Mouse (Mus musculus) kidney, embryonic 16.5 days (tissue): ENCODE data around the gene Sec31b. TPM values are rescaled to one million over a fixed set of nuclear protein-coding genes. Genes with fewer than 3 reads are reported as not detected.

Experiments
- ATAC-seq: fragments of 200-750 bp; cut with Nextera tagmentation; 2 replicates; pipeline ENCODE4 v1.8.0; 2017; ENCODE audit warnings: moderate TSS enrichment; ENCODE audit not compliant: low FRiP score, low TSS enrichment
- H3K27ac ChIP-seq: fragments of 300-500 bp; sonication (generic); 2 replicates; pipeline ENCODE4 v1.5.1; 2014; ENCODE audit warnings: low read length
- H3K27me3 ChIP-seq: fragments of 300-500 bp; sonication (generic); 2 replicates; pipeline ENCODE4 v1.6.1; 2014; ENCODE audit warnings: low read length, control low read depth, mixed read lengths; ENCODE audit not compliant: insufficient read depth
- H3K36me3 ChIP-seq: fragments of 300-500 bp; sonication (generic); 2 replicates; pipeline ENCODE4 v1.6.1; 2014; ENCODE audit warnings: low read length, control low read depth, mixed read lengths; ENCODE audit not compliant: insufficient read depth
- H3K4me1 ChIP-seq: fragments of 300-500 bp; sonication (generic); 2 replicates; pipeline ENCODE4 v1.6.1; 2014; ENCODE audit warnings: low read length, control low read depth, mixed read lengths; ENCODE audit not compliant: insufficient read depth
- H3K4me2 ChIP-seq: fragments of 300-500 bp; sonication (generic); replicated peaks from 2 replicates; pipeline ENCODE4 v1.6.1; 2014; ENCODE audit warnings: low read depth, low read length
- H3K4me3 ChIP-seq: fragments of 300-500 bp; sonication (generic); 2 replicates; pipeline ENCODE4 v1.5.1; 2014; ENCODE audit warnings: mild to moderate bottlenecking, low read length
- H3K9ac ChIP-seq: fragments of 300-500 bp; sonication (generic); replicated peaks from 2 replicates; pipeline ENCODE4 v1.6.1; 2014; ENCODE audit warnings: low read length
- H3K9me3 ChIP-seq: fragments of 300-500 bp; sonication (generic); 2 replicates; pipeline ENCODE4 v1.6.1; 2016; ENCODE audit warnings: low read length, control low read depth
- WGBS: fragments of 180-500 bp; shearing (Covaris S2); extraction: QIAGEN DNeasy Blood & Tissue Kit; methylation state at CpG from one replicate; pipeline ENCODE4 v1.1.7; 2014; 5-methylcytosine and 5-hydroxymethylcytosine counted together
- polyA plus RNA-seq: library from polyadenylated mRNA; unstranded; fragments of >200 nt; fragmentation: Nextera tagmentation; extraction: Ambion mirVana; gene quantifications from 2 replicates; pipeline ENCODE4 v1.2.1, GENCODE M21; 2015

The Sec31b gene
- polyA plus RNA-seq, 1 experiment from 2014 or later: 1.3 TPM

DNA sequence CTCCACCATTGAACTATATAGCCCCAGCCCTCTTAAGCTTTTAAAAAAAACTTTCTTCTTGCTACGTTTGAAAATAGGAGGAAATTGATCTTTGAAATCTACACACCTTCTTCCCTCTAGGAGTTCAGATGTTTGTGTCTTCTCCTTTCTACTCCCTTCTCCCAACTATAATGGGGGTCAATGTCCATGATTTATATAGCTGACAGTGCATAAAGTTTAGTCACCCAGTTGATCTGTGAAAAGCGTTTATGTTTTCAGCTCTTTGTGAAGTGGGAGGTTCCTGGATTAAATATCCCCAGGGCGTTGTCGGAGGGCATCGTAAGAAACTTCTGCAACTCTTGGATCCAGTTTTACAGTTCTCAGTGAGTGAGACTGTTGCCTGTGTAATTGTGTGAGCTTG is 45.4 kb downstream of the Sec31b start:
- 0 out of 2 replicates have a peak overlapping the region, but pooled peaks have one; percentile 16 for H3K27ac ChIP-seq
- H3K9ac ChIP-seq: no peak overlapping the region
- H3K36me3 ChIP-seq: no peaks in the 10 kb centered on the region
- peak; percentile 59; the same call in 1 of the 2 replicates for ATAC-seq
- no peak overlapping the region for H3K4me2 ChIP-seq
- WGBS: 23% methylated on average over 5 of the region's 5 CpGs
- H3K4me3 ChIP-seq: no peak overlapping the region
- 0 out of 2 replicates have a peak, but pooled peaks cover 2% of the 10 kb centered on the region for H3K27me3 ChIP-seq
- peaks cover 20% of the 10 kb centered on the region for H3K4me1 ChIP-seq
- no peaks in the 10 kb centered on the region for H3K9me3 ChIP-seq

DNA sequence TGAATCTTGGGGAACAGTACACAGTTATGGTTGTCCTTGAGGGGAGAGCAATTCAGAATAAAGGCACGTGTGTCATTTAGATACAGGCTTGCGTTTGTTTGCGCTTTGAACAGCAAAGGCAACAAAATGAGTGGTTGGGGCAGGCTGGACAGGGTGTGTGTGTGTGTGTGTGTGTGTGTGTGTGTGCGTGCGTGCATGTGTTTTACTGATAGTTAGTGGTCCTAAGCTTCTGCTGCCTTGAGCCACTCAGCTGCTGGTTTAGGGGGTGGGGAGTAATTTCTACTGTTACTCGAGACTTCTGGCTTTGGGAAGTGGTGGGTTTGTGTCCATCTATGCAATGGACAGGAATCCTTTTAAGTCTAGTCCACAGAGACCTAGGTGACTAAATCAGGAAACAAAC is 46.7 kb downstream of the Sec31b start:
- peaks cover 20% of the 10 kb centered on the region for H3K4me1 ChIP-seq
- H3K9me3 ChIP-seq: no peaks in the 10 kb centered on the region
- peak overlapping the region; percentile 45 for H3K27ac ChIP-seq
- H3K4me3 ChIP-seq: no peak overlapping the region
- no peaks in the 10 kb centered on the region for H3K36me3 ChIP-seq
- no peak overlapping the region for H3K4me2 ChIP-seq
- 26% methylated on average over 6 of the region's 6 CpGs for WGBS
- H3K9ac ChIP-seq: no peak overlapping the region
- 0 out of 2 replicates have a peak, but pooled peaks cover 4% of the 10 kb centered on the region for H3K27me3 ChIP-seq
- no peak for ATAC-seq

DNA sequence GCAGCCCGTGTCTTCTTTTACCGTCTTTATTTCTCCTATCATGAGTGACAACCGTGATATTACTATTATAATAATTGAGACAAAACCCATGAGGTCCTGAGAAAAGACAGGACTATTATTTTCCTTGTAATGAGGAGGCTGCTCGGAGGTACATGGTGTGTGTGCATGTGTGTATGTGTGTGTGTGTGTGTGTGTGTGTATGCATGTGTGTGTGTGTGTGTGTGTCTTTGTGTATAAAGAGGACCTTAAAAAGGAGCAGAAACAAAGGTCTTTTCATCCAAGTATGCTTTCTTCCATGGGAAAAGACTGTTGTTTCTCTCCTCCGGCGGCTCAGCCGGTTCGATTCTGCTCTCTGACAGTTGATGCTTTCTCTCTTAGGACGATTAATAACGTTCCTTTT is 48.7 kb downstream of the Sec31b start:
- no peak for ATAC-seq
- WGBS: 72% methylated on average over 10 of the region's 10 CpGs
- H3K4me3 ChIP-seq: no peak overlapping the region

GRCm38 (mm10) chr19:44496511-44496910 is 49.2 kb downstream of the Sec31b start:
- H3K9me3 ChIP-seq: no peaks in the 10 kb centered on the region
- WGBS: 63% methylated on average over 8 of the region's 8 CpGs

More for the DNA sequence above, 48.7 kb downstream of the Sec31b start:
- H3K9me3 ChIP-seq: no peaks in the 10 kb centered on the region
- 0 out of 2 replicates have a peak, but pooled peaks cover 4% of the 10 kb centered on the region for H3K27me3 ChIP-seq
- no peak overlapping the region for H3K27ac ChIP-seq
- H3K9ac ChIP-seq: no peak overlapping the region
- H3K4me1 ChIP-seq: peaks cover 17% of the 10 kb centered on the region
- H3K36me3 ChIP-seq: no peaks in the 10 kb centered on the region
- H3K4me2 ChIP-seq: no peak overlapping the region

DNA sequence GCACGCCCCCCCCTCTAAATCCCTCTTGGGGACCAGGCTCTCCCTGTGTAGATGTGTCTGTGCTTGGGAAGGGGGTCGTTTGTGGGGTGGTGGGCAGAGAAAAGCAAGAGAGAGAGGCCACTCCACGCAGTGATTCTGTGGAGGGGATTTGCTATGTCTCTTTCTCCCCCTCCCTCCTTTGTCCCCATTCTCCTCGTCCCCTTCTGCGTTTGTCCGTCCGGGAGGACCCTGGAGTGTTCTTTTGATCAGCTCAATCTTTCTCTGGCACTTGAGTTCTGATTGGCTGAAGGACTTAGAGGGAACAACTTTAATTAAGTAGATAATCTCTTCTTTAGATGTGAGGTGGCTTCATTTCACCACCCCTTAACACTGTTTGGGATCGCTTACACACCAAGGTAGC is 52.5 kb downstream of the Sec31b start, which contains the start of gene Wnt8b:
Wnt8b (plus strand) TSS at position 345 of the 400 bp plus-strand sequence.
- H3K4me1 ChIP-seq: no peaks in the 10 kb centered on the region
- H3K9ac ChIP-seq: no peak within 1 kb of the TSS
- no peak within 1 kb of the TSS for H3K4me3 ChIP-seq
- no peak within 1 kb of the TSS for H3K27ac ChIP-seq
- H3K9me3 ChIP-seq: no peaks in the 10 kb centered on the region
- H3K27me3 ChIP-seq: 0 out of 2 replicates have a peak, but pooled peaks cover 4% of the 10 kb centered on the region
- 43% methylated on average over 8 of the region's 8 CpGs for WGBS
- H3K4me2 ChIP-seq: no peak within 1 kb of the TSS
- H3K36me3 ChIP-seq: no peaks in the 10 kb centered on the region
- ATAC-seq: no peak

More at GRCm38 (mm10) chr19:44496511-44496910, 49.2 kb downstream of the Sec31b start:
- H3K4me1 ChIP-seq: peaks cover 17% of the 10 kb centered on the region
- ATAC-seq: no peak
- 0 out of 2 replicates have a peak, but pooled peaks cover 4% of the 10 kb centered on the region for H3K27me3 ChIP-seq
- H3K36me3 ChIP-seq: no peaks in the 10 kb centered on the region
- no peak overlapping the region for H3K9ac ChIP-seq
- no peak overlapping the region for H3K4me2 ChIP-seq
- no peak overlapping the region for H3K4me3 ChIP-seq
- H3K27ac ChIP-seq: no peak overlapping the region

- Histone ChIP-seq H3K27me3 (no peaks in the 10 kb centered on the region), H3K4me3 (no peak overlapping the region), H3K9ac (no peak overlapping the region), H3K27ac (no peak overlapping the region), H3K4me2 (no peak overlapping the region), H3K9me3 (no peaks in the 10 kb centered on the region), H3K4me1 (no peaks in the 10 kb centered on the region), H3K36me3 (no peaks in the 10 kb centered on the region)
- WGBS: 18% methylated on average over 8 of the region's 8 CpGs
- 0 out of 2 replicates have a peak, but pooled peaks have one; percentile 49 for ATAC-seq
Observed at GRCm38 (mm10) chr19:44487266-44487665, 58.4 kb downstream of the Sec31b start.

DNA sequence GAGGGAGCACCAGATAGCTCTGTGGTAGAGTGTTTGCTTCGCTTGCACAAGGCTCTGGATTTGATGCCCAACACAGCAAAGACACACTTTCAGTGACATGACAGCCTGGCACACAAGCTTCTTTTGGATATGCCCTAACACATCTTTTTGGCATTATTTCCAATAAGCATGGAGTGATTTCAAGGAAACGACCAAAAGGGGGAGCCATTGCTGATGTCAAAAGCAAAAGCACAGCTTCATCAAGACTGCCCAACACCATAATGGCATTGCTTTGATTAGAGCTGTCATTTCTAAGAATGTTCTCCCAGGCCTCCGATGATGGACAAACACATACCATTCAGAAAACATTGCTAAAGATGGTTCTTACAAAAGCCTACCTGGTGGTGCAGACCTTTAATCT is 69.1 kb downstream of the Sec31b start:
- Histone ChIP-seq H3K27ac (no peak overlapping the region), H3K9me3 (no peaks in the 10 kb centered on the region), H3K4me3 (no peak overlapping the region), H3K4me1 (no peaks in the 10 kb centered on the region), H3K9ac (no peak overlapping the region), H3K27me3 (peaks cover 5% of the 10 kb centered on the region; the same call in 1 of the 2 replicates), H3K4me2 (no peak overlapping the region), H3K36me3 (no peaks in the 10 kb centered on the region)
- WGBS: 51% methylated on average over 3 of the region's 3 CpGs
- no peak for ATAC-seq

GRCm38 (mm10) chr19:44475268-44475667 is 70.4 kb downstream of the Sec31b start:
- no peak overlapping the region for H3K4me3 ChIP-seq
- 84% methylated on average over 6 of the region's 6 CpGs for WGBS
- no peak overlapping the region for H3K9ac ChIP-seq
- H3K36me3 ChIP-seq: no peaks in the 10 kb centered on the region
- no peaks in the 10 kb centered on the region for H3K4me1 ChIP-seq
- no peak overlapping the region for H3K4me2 ChIP-seq
- H3K27ac ChIP-seq: no peak overlapping the region
- ATAC-seq: no peak
- H3K9me3 ChIP-seq: no peaks in the 10 kb centered on the region
- H3K27me3 ChIP-seq: peaks cover 5% of the 10 kb centered on the region; the same call in 1 of the 2 replicates

GRCm38 (mm10) chr19:44474158-44474557 is 71.5 kb downstream of the Sec31b start:
- no peak overlapping the region for H3K27ac ChIP-seq
- H3K27me3 ChIP-seq: peaks cover 5% of the 10 kb centered on the region; the same call in 1 of the 2 replicates
- WGBS: 2% methylated on average over 10 of the region's 10 CpGs
- no peaks in the 10 kb centered on the region; the same call in 1 of the 2 replicates for H3K9me3 ChIP-seq
- no peak overlapping the region for H3K4me2 ChIP-seq
- no peaks in the 10 kb centered on the region for H3K36me3 ChIP-seq
- no peak overlapping the region for H3K9ac ChIP-seq
- no peak overlapping the region for H3K4me3 ChIP-seq
- H3K4me1 ChIP-seq: no peaks in the 10 kb centered on the region
- ATAC-seq: no peak
